Mouse (Mus musculus) yolk sac, embryonic 10.5 days (tissue): ENCODE data around the gene Osgin1.

ENCODE experiments used
- DNase-seq: peaks from one replicate; pipeline ENCODE4 v3.0.0-alpha.2; 2017; ENCODE audit warnings: low spot score

Osgin1 gene

DNA sequence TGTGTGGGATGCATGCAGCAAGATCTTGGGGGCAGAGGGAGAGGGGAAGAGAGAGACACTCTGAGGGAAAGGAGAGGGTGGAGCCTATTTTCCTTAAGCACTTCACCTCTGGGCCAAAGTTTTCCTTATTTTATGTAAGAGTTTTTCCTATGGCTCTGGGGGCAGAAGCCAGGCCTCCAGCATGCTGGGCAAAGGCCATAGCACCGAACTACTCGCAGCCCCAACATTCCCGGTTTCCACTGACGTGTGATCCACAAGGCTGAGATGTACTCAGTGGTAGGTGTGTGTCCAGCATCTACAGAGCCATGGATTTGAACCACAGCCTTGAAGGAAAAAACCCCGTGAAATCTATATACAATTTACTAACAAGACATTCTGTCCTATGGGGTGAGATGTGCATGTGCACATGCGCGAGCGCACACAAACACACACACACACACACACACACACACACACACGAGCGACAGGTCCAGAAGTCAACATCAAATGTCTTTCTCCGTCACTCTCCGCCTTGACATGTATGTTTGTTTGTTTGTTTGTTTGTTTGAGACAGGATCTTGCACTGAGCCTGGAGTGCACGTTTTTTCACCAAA is at the start of gene Osgin1:
Gene Osgin1, plus strand, starts transcription at position 543 of the 593 bp plus-strand sequence.
- no peak for DNase-seq

DNA sequence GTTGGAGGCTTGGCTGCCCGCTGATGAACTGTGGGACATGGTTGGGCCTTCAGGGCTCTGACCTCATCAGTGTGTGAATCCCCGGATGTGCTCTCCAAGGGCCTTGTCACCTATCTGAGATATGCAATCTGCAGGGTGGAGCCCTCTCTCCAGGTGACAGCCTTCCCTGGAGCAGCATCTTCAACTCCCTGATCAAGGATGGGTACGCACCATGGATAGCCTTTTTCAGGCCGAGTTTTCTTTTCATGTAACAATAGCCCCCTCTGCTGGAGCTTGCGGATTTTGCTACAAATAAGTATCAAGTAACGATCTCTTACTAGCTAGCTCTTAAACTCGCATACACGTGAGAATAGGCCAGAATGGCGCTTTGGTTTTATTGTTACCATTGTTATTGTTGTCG is 49.4 kb upstream of the Osgin1 start:
- DNase-seq: peak; percentile 37

DNA sequence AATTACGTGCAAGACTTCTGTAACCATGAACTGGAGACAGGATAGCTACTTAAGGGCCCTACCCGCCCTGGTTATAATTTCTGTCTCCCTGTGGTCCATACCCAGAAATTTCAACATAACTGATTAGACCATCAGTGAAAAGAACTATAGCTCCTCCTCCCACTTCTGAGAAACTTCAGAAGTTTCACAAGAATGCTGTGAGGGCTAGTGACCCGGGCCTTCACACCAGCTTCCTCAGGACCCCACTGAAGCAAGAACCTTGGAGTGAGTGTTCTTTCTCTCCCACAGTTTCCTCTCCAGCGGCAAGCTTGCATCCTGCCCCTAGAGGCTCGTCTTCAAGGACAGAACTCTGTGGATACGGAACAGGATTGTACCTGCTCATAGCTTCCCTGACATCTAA is 48.1 kb upstream of the Osgin1 start:
- no peak for DNase-seq

DNA sequence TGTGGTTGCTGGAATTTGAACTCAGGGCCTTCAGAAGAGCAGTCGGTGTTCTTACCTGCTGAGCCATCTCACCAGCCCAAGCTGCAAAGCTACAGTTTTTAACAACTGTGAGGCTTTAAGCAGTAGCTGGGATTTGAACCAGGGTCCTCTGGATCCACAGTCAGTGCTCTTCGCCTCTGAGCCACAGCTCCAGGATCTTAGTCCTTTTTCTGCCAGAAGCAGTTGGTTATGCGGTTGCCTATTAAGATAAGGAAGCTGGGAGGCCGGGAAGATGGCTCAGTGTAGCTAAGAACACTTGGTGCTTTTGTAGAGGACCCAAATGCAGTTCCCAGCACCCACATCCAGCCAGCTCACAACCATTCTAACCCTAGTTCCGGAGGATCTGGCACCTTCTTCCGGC is 46.9 kb upstream of the Osgin1 start:
- DNase-seq: no peak

DNA sequence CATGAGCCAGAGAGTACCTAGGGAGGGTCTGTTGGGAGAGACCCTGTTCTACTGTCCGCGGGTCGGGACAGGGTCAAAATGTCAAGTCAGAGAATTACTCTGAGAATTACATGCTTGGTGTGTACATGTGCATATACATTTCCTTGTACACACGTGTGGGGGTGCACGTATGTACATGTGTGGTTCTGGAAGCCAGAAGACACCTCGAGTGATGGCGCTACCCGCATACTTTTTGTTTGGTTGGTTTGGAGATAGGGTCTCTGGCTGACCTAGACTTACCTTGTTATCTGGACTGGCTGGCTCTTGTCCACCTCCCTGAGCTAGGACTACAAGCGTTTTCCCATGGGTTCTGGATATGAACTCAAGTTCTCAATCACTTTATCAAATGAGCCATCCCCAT is 39.8 kb upstream of the Osgin1 start:
- DNase-seq: no peak

DNA sequence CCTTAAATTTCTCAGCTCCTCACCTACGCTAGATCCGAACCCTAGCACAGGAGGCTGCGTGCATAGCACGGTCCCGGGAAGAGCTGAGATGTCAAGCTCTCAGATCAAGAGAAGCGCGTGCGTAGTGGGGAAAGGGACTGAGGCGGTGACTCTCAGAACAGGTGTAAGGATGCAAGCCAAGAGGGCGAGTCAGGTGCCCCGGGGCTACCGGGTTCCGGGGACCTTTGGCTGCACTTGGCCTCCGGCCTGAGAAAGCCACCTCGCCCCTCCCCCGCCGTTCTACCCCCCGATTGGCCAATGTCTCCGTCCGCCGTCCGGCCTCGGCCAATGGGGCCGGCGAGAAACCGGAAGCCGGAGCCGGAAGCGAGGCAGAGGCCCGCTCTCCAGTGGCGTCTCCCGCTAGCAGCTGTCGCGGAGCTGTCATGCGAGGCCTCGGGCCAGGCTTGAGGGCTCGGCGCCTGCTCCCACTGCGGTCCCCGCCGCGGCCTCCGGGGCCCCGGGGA is 39.3 kb upstream of the Osgin1 start, which contains the start of gene Mlycd:
Gene Mlycd, plus strand, starts transcription at position 355 of the 503 bp plus-strand sequence.
- DNase-seq: peak; percentile 94

DNA sequence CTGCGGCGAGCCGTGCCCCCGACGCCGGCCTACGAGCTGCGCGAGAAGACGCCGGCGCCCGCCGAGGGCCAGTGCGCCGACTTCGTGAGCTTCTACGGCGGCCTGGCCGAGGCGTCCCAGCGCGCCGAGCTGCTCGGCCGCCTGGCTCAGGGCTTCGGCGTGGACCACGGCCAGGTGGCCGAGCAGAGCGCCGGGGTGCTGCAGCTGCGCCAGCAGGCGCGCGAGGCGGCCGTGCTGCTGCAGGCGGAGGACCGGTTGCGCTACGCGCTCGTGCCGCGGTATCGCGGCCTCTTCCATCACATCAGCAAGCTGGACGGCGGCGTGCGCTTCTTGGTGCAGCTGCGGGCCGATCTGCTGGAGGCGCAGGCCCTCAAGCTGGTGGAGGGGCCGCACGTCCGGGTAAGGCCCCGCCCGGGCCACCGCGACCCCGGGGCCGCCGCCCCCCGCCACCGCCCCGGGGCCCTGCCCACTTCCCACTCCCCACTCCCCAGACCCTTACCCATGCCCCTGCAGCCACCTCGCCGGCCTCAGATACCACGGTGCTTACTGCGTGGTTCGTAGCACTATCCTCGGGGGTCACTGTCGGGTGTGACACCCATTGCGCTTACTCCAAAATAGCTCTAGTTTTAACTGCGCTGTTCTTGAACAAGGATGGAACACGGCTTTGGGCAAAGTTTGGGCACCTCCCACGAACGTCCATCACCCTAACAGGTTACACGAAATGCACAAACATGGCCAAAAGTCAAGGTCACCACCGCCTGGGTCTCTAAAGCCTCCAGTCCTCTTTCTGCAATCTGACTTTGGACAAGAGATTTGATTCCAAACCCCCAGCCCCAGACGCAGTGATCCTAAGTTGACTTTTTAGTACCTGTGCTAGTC is 38.6 kb upstream of the Osgin1 start:
- DNase-seq: no peak

DNA sequence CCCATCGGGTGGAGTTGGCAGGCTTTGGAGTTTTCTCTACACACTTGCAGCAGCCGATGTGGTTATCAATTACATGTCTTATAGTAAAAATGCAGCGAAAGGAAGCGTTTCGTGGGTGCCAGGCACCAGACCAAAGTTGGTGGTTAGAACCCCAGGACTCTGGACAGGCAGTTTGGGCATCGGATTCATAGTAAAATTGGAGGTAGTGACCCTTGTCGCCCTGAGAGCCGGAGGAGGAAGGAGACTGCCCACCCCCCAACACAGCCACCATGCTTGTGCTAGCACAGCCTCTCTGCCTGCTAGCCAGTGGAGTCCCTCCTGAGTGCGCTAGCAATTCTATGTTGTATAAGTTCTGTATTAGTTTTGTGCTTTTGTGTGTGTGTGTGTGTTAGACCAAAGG is 35.4 kb upstream of the Osgin1 start:
- no peak for DNase-seq

DNA sequence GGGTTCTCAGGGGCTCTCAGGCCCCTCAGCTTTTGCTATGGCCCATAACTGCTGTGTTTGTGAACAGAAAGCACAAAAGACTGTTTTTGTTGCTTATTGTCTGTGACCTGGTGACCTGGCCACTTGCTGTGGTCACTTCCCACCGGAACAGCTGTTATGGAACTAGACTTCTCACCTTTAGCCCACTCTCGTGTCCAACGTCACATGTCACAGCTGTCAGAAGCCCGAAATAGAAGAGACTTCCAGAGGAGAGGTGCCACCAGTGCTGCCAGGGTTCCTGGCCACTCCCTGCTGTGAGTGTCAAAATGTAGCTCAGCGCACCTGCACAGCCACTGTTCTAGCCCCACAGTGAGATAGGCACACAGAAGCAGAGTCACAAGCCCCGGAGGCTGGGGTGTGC is 34.7 kb upstream of the Osgin1 start:
- no peak for DNase-seq

DNA sequence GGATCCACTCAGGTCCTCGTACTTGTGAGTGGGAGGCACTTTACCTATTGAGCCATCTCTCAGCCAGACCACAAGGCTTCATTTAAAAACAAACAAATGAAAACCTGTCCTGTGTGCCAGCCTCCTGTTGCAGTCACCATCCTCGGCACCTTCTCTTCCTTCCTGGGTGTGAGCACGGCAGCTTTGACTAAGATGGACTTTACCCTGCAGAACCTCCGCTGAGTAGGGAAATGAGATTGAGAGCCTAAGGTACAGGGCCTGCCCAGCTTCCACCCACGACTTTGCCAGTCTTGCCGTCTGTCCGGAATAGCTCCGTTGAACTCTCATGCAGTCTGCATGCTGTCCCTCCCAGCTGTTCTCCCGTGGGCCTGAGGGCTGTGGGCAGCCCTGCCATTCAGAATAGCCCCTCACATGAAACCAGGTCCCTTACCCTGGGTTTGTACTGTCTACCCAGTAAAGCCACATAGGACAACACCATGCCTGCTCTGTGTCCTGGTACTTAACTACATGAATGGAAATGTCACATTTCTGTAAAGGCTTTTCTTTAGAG is 33.7 kb upstream of the Osgin1 start:
- DNase-seq: peak; percentile 38

DNA sequence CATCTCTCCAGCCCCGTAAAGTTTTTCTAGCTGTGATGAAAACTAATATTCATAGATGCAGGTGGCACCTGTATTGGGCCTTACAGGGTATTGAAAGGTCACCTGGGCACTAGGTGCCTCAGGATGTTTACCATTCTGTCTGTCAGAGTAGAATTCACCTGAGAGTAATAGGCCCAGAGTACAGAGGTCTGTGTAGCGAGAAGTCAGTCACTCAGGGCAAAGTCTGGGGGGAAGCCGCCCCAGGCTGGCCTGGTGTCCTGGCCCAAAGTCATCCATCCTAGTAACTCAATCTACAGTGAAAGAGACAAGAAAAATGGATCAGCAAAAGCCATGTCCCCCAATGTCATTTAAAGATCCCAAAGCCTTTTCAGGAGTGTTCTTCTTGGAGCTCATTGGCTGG is 33.0 kb upstream of the Osgin1 start:
- peak; percentile 55 for DNase-seq

DNA sequence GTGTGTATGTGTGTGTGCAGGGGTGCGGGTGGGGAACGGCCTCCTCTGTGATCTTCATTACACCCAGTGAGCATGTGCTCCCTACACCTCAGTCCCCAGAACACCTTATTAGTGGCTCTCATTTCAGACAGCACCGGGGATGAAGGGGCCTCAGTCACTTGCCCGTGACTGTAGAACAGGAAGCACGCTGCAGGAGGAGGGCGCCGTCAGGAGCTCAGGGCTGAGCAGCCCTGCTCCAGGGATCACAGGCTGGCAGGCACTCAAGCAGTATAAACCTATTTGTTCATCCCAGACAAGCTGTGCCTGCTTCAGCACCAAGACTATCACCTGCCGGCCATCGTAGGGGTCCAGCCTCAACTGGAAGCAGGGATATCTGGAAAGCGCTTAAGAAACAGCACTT is 30.0 kb upstream of the Osgin1 start:
- DNase-seq: no peak

DNA sequence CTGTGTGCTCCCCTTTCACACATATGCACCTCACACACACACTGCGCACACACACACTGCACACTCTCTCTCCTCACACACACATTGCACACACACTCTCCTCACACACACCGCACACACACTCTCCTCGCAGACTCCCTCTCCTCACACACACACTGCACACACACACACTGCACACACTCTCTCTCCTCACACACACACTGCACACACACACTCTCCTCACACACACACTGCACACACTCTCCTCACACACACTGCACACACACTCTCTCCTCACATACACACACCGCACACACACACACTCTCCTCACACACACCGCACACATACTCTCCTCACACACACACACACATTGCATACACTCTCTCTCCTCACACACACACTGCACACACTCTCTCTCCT is 29.3 kb upstream of the Osgin1 start:
- no peak for DNase-seq

DNA sequence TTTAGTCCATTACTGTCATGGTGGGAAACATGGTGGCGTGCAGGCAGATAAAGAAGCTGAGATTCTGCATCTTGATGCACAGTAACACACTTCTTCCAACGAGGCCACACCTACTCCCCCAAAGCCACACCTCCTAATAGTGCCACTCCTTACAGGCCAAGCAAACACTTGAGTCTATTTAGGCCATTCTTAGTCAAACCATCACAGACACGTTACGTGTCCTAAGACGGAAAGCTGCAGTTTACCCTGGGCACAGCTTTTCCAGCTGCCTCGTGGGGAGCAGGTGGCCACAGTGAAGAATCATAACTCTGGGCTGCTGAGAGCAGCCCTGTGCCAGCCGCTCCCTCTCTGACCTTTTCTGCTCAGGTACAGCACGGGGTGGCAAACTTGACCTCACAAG is 25.6 kb upstream of the Osgin1 start:
- no peak for DNase-seq

DNA sequence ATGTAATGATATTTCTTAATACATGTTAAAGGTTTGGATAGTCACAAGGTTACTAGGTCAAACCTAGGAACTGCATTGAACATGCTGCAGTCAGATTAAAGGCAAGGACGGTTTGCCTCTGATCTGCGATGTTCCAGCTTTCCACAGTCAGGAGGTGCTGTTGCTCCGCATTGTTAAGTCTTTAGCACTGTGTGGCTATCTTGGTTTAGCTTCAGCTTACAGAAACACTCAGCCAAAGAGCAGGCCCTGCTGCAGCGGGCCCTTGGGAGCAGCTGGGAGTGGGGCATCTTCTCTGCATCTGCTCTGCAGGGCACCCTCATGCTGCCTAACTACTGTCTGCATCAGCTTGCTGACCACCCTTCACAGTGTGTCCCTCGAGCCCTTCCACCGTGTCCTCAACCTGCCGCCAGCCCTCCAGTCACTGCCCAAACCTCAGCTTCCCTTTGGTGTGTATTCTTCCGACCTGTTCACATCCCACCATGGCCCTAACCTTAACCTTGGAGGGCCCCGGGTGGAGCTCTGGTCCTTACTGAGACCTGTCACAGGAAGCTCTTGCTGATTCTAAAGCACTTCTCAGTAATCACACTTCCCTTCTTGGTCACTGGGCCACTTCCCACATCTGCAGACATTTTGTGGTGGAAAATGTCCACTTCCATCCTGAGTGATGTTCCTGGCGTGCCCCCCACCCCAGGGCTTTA is 21.7 kb upstream of the Osgin1 start:
- DNase-seq: no peak

DNA sequence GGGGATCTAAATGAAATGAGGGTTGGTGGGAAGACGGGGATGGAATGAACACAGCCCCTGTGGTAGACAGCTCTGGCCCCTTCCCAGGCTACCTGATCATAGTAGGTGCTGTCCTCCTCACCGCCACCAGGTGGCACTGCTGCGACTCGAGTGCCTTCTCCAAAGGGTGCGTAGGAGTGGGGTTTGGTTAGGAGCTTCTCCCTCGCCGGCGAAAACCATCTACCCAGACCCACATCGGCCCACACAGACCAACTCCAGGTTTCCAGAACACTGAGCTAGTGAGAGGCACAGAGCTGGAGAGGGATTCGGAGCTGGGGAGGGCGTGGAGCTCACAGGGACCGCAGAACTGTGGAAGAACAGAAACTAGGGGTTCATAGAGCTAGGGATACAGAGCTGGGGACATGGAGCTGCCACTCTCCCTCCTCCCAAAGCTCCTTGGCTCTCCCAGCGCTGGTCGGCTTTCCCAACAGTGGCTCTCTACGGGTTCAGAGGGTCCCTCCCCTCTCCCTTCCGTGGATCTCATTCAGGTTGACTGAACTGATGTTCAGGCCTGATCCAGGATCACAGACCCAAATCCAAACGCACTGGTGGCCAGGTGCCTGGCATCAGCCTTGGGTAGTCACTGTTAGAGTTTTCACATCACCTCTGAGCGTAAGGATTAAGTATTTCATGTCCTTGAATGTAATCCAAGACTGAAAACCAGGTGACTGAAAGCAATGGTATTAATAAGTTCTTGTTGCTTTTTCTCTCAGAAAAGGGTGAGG is 21.0 kb upstream of the Osgin1 start:
- peak; percentile 69 for DNase-seq

DNA sequence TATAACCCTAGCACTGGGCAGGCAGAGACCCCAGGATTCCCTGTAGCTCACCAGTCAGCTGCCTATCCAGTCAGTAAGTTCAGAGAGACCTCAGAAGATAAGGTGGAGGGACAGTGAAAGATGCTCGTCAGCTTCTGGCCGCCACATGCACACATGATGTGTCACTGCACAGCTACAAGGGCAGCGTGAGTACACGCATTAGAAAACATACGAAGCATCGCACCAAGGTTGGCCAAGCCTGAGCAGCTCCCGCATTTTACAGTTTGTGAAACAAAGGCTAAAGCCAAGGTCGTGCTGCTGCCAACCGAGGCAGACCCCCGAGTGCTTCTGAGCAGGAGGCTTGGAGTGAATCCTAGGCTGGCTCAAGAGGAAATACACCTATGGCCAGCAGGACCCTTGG is 20.3 kb upstream of the Osgin1 start:
- DNase-seq: no peak

DNA sequence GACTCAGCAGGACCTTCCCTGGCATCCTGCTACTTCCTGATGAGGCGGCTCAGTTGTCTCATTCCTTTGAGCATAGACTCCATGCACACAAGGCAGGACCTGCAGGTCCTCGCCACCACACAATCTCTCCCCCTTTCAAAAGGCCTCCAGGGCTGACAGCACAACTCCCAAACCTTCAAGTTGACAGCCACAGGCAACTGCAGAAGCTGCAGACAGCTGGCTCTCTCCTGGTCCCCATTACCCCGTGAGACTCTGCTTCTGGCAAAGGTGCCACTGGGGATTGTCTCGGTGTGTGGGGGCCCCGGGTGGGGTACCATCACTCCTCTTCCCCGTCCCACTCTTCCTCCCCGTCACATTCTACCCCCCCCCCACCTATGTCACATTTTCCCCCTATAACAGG is 13.6 kb upstream of the Osgin1 start:
- DNase-seq: no peak

DNA sequence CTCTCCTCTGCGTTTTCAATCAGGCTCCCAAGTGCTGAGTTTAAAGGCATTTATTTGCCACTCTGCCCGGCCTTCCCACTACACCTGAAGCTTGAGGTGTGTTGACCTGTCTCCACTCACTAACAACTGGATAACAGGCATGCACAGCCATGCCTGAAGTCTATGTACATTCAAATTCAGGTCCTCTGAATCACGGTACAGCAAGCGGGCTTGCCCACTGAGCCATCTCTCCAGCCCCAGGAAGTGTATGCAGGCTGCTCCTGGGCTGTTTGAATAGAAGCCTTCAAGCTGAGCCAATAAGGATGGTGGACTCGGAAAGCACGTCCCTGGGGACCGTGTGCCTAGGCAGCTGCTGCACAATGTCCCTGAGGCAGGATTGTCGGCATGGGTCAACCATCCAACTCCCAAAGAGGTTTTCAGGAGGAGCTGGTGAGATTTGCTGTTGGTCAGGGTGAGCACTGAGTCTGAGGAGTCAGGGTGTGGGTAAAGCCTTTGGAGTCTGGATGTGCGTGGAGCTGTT is 12.3 kb upstream of the Osgin1 start:
- no peak for DNase-seq

DNA sequence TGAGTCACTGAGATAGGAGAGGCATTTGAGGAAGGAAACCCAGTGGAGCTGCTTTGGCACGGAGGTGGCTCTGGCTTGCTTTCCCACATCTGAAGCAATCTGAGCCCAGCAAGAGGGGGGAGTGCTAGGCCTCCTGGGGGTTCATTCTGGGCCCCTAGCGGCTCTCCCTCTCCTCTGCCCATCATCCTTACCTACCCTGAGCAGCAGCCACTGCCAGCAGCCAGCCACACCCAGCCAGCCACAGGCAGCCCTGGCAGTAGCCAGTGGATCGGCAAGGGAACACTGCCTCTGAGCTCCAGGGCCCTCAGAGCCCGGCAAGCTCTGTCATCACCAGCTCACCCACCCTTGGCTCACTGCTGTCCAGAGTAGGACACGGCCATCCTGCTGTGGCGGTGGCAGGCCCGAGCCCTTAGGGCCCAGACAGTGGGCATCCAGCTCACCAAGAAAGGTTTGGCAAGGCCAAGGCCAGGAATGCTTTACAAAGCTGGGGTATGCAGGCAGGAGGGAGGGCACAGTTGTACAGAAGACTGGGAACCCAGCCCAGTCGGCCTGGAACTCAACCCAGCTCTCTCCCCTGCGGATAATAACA is 11.7 kb upstream of the Osgin1 start:
- no peak for DNase-seq

DNA sequence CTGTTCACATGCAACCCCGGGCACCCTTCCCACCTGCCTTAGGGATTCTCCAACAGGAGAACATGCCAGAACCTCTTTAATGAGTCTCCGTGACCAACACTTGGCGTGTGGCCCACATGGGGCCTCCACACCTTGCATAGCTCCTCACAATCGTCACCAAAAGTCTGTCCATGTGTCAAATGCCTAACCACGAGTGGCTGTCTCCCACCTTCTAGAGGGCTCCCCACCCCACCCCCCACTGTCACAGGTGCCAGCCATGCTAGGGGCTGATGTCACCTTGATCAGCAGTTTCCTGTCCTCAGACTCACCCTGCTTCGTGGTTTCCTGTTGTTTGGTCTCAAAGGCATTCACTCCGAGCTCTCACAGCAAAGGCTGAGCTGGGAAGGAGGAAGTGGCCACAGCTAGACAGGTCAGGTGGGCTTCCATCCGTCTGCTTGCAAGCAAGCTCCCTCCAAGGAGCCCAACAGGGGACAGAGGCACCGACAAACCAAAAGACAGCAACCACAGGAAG is 10.2 kb upstream of the Osgin1 start:
- DNase-seq: peak; percentile 47
